Mouse (Mus musculus): ENCODE data around the gene Hoxb2.

Gene Hoxb2

GRCm38 (mm10) chr11:96316696-96317607 is 33.4 kb upstream of the Hoxb2 start:
- WGBS, result 11% methylated on average over 18 of the region's 18 CpGs

GRCm38 (mm10) chr11:96317608-96318367 is 32.5 kb upstream of the Hoxb2 start, which contains the start of gene Hoxb4:
Gene Hoxb4, plus strand, starts transcription at chr11:96318267.
- WGBS, result 5% methylated on average over 28 of the region's 28 CpGs

GRCm38 (mm10) chr11:96318368-96319070 is 31.8 kb upstream of the Hoxb2 start:
- under 1% methylated on average over 41 of the region's 45 CpGs for WGBS

GRCm38 (mm10) chr11:96319071-96319902 is 31.0 kb upstream of the Hoxb2 start:
- WGBS, result 2% methylated on average over 34 of the region's 34 CpGs

GRCm38 (mm10) chr11:96319910-96320309 is 30.4 kb upstream of the Hoxb2 start:
- WGBS, result 2% methylated on average over 29 of the region's 29 CpGs

GRCm38 (mm10) chr11:96320688-96321087 is 29.6 kb upstream of the Hoxb2 start:
- 6% methylated on average over 17 of the region's 17 CpGs for WGBS

GRCm38 (mm10) chr11:96321846-96322245 is 28.5 kb upstream of the Hoxb2 start:
- WGBS, result 13% methylated on average over 5 of the region's 5 CpGs

GRCm38 (mm10) chr11:96322738-96323137 is 27.6 kb upstream of the Hoxb2 start:
- WGBS, result 10% methylated on average over 6 of the region's 6 CpGs

- 10% methylated on average over 10 of the region's 10 CpGs for WGBS
Observed at GRCm38 (mm10) chr11:96323154-96323553, 27.2 kb upstream of the Hoxb2 start, which contains the start of gene Hoxb3. Gene Hoxb3, plus strand, starts transcription at chr11:96323326.

GRCm38 (mm10) chr11:96324125-96324524 is 26.2 kb upstream of the Hoxb2 start:
- 2% methylated on average over 5 of the region's 5 CpGs for WGBS

- WGBS, result 2% methylated on average over 8 of the region's 8 CpGs
Observed at GRCm38 (mm10) chr11:96324965-96325364, 25.4 kb upstream of the Hoxb2 start.

- 9% methylated on average over 22 of the region's 22 CpGs for WGBS
Observed at GRCm38 (mm10) chr11:96325747-96326212, 24.5 kb upstream of the Hoxb2 start.

- WGBS, result 5% methylated on average over 12 of the region's 12 CpGs
Observed at GRCm38 (mm10) chr11:96326705-96327104, 23.6 kb upstream of the Hoxb2 start.

- 4% methylated on average over 7 of the region's 7 CpGs for WGBS
Observed at GRCm38 (mm10) chr11:96327122-96327521, 23.2 kb upstream of the Hoxb2 start.

- WGBS, result 6% methylated on average over 5 of the region's 5 CpGs
Observed at GRCm38 (mm10) chr11:96327750-96328149, 22.6 kb upstream of the Hoxb2 start.

- 15% methylated on average over 8 of the region's 8 CpGs for WGBS
Observed at GRCm38 (mm10) chr11:96328605-96329004, 21.7 kb upstream of the Hoxb2 start.

- WGBS, result 6% methylated on average over 8 of the region's 8 CpGs
Observed at GRCm38 (mm10) chr11:96332105-96332504, 18.2 kb upstream of the Hoxb2 start.

- 3% methylated on average over 35 of the region's 35 CpGs for WGBS
Observed at GRCm38 (mm10) chr11:96332618-96333032, 17.7 kb upstream of the Hoxb2 start.

GRCm38 (mm10) chr11:96333241-96334001 is 16.9 kb upstream of the Hoxb2 start:
- WGBS, result 11% methylated on average over 17 of the region's 17 CpGs

GRCm38 (mm10) chr11:96334002-96334364 is 16.3 kb upstream of the Hoxb2 start:
- 13% methylated on average over 2 of the region's 2 CpGs for WGBS
